Mouse (Mus musculus) left cerebral cortex, adult 2 months (tissue): ENCODE measurements around the gene Stac3. TPM values are rescaled to one million over a fixed set of nuclear protein-coding genes. Genes with fewer than 3 reads are reported as not detected.

ENCODE experiments used
- DNase-seq, 2 experiments: peaks; one replicate each; pipeline ENCODE4 v3.0.0; 2021 to 2022; ENCODE audit warnings: low spot score in 2 of 2, mixed read lengths in 1 of 2; ENCODE audit errors: extremely low spot score in 1 of 2
- H3K27ac ChIP-seq: fragments of 200-600 bp; 2 replicates; pipeline ENCODE4 v1.8.1; 2022
- H3K4me3 ChIP-seq: fragments of 200-600 bp; 2 replicates; pipeline ENCODE4 v1.8.1; 2022
- CTCF ChIP-seq: fragments of 200-600 bp; IDR thresholded peaks from 2 replicates; pipeline ENCODE4 v1.8.1; 2022; ENCODE audit warnings: antibody characterized with exemption, mild to moderate bottlenecking, moderate library complexity
- intact Hi-C: fragments of 180-260 bp; cut with DNase I; formaldehyde crosslinking; loops from one replicate; pipeline ENCODE4 v1.15.1; 2025
- total RNA-seq, 2 experiments: library from RNA; stranded (reverse); gene quantifications; 2 replicates each; pipeline ENCODE4 v1.2.3; 2021

Stac3 gene
- total RNA-seq, 2 experiments from 2014 or later: 2.6 to 9.9 TPM

GRCm38 (mm10) chr10:127519041-127519701 is 17.7 kb downstream of the Stac3 start:
- TF ChIP-seq CTCF: no peak
- DNase-seq: no peak
- no peak overlapping the region for H3K27ac ChIP-seq
- intact Hi-C loops: no loop called here
- H3K4me3 ChIP-seq: no peak overlapping the region

- intact Hi-C loops: loop anchor here (10.0 kb wide), 1 partner anchor 495 kb away; the partner anchor contains the start of gene Prim1
- TF ChIP-seq CTCF: no peak
Measured at GRCm38 (mm10) chr10:127519903-127520713, 18.6 kb downstream of the Stac3 start.

GRCm38 (mm10) chr10:127520714-127521357 is 19.4 kb downstream of the Stac3 start:
- TF ChIP-seq CTCF: no peak
- intact Hi-C loops: loop anchor here (10.0 kb wide), 1 partner anchor 494 kb away; the partner anchor contains the start of gene Prim1
- Histone ChIP-seq H3K4me3 (no peak overlapping the region), H3K27ac (no peak overlapping the region)
- no peak for DNase-seq

More at GRCm38 (mm10) chr10:127519903-127520713, 18.6 kb downstream of the Stac3 start:
- Histone ChIP-seq H3K4me3 (no peak overlapping the region), H3K27ac (no peak overlapping the region)
- no peak for DNase-seq

GRCm38 (mm10) chr10:127521611-127522080 is 20.2 kb downstream of the Stac3 start:
- DNase-seq: no peak
- intact Hi-C loops: loop anchor here (10.0 kb wide), 1 partner anchor 493 kb away; the partner anchor contains the start of gene Prim1
- no peak for TF ChIP-seq CTCF
- Histone ChIP-seq H3K27ac (no peak overlapping the region), H3K4me3 (peak overlapping the region; percentile 71)

- intact Hi-C loops: loop anchor here (10.0 kb wide), 1 partner anchor 493 kb away; the partner anchor contains the start of gene Prim1
- TF ChIP-seq CTCF: no peak
- no peak within 1 kb of the TSS for H3K27ac ChIP-seq
- peak within 1 kb of the TSS; percentile 71 for H3K4me3 ChIP-seq
- peak; percentile 81 to 86 for DNase-seq
Measured at GRCm38 (mm10) chr10:127522088-127522581, 20.6 kb downstream of the Stac3 start, which contains the start of gene Shmt2. Gene Shmt2, minus strand, starts transcription at chr10:127522444.

- no peak for TF ChIP-seq CTCF
- no peak overlapping the region for H3K4me3 ChIP-seq
- intact Hi-C loops: loop anchor here (10.0 kb wide), 1 partner anchor 490 kb away; the partner anchor contains the start of gene Prim1
- no peak overlapping the region for H3K27ac ChIP-seq
- DNase-seq: no peak
Measured at GRCm38 (mm10) chr10:127524646-127525255, 23.3 kb downstream of the Stac3 start.

GRCm38 (mm10) chr10:127526048-127526447 is 24.6 kb downstream of the Stac3 start:
- intact Hi-C loops: loop anchor here (10.0 kb wide), 1 partner anchor 489 kb away; the partner anchor contains the start of gene Prim1
- no peak for DNase-seq
- TF ChIP-seq CTCF: no peak
- Histone ChIP-seq H3K27ac (no peak overlapping the region), H3K4me3 (no peak overlapping the region)

- no peak overlapping the region for H3K27ac ChIP-seq
- H3K4me3 ChIP-seq: 0 out of 2 replicates have a peak overlapping the region, but pooled peaks have one; percentile 4
- TF ChIP-seq CTCF: peak; percentile 56
- DNase-seq: peak in 1 of 2 experiments; percentile 35
- intact Hi-C loops: loop anchor here (10.0 kb wide), 1 partner anchor 488 kb away; the partner anchor contains the start of gene Prim1
Measured at GRCm38 (mm10) chr10:127526681-127527080, 25.2 kb downstream of the Stac3 start.

- intact Hi-C loops: loop anchor here (10.0 kb wide), 1 partner anchor 487 kb away; the partner anchor contains the start of gene Prim1
- DNase-seq: no peak
- no peak overlapping the region for H3K27ac ChIP-seq
- H3K4me3 ChIP-seq: no peak overlapping the region
- TF ChIP-seq CTCF: no peak
Measured at GRCm38 (mm10) chr10:127527481-127527880, 26.0 kb downstream of the Stac3 start.

GRCm38 (mm10) chr10:127530945-127531344 is 29.5 kb downstream of the Stac3 start:
- no peak overlapping the region for H3K27ac ChIP-seq
- no peak for TF ChIP-seq CTCF
- intact Hi-C loops: no loop called here
- no peak overlapping the region for H3K4me3 ChIP-seq
- no peak for DNase-seq

GRCm38 (mm10) chr10:127531548-127531947 is 30.1 kb downstream of the Stac3 start:
- intact Hi-C loops: no loop called here
- no peak overlapping the region for H3K27ac ChIP-seq
- DNase-seq: no peak
- TF ChIP-seq CTCF: no peak
- H3K4me3 ChIP-seq: no peak overlapping the region
